Mouse (Mus musculus) heart, embryonic 13.5 days (tissue): ENCODE measurements around the gene Chil1. TPM values are rescaled to one million over a fixed set of nuclear protein-coding genes. Genes with fewer than 3 reads are reported as not detected.

Source experiments
- ATAC-seq: fragments of 200-750 bp; cut with Nextera tagmentation; 2 replicates; pipeline ENCODE4 v1.8.0; 2017; ENCODE audit warnings: moderate TSS enrichment; ENCODE audit not compliant: insufficient number of reproducible peaks, low FRiP score, low TSS enrichment; ENCODE audit errors: extremely low read depth
- H3K27ac ChIP-seq: fragments of 300-500 bp; sonication (generic); replicated peaks from 2 replicates; pipeline ENCODE4 v1.5.1; 2015; ENCODE audit warnings: moderate library complexity, mild to moderate bottlenecking, inconsistent platforms
- H3K27me3 ChIP-seq: fragments of 300-500 bp; sonication (generic); replicated peaks from 2 replicates; pipeline ENCODE4 v1.6.1; 2015; ENCODE audit warnings: mild to moderate bottlenecking, inconsistent platforms
- H3K36me3 ChIP-seq: fragments of 300-500 bp; sonication (generic); 2 replicates; pipeline ENCODE4 v1.6.1; 2015; ENCODE audit warnings: mild to moderate bottlenecking, inconsistent platforms
- H3K4me1 ChIP-seq: fragments of 300-500 bp; sonication (generic); 2 replicates; pipeline ENCODE4 v1.6.1; 2015; ENCODE audit warnings: inconsistent platforms
- H3K4me2 ChIP-seq: fragments of 300-500 bp; sonication (generic); 2 replicates; pipeline ENCODE4 v1.6.1; 2015; ENCODE audit warnings: inconsistent platforms, mild to moderate bottlenecking, moderate library complexity
- H3K4me3 ChIP-seq: fragments of 300-500 bp; sonication (generic); 2 replicates; pipeline ENCODE4 v1.5.1; 2015; ENCODE audit warnings: moderate library complexity, mild to moderate bottlenecking, inconsistent platforms
- H3K9ac ChIP-seq: fragments of 300-500 bp; sonication (generic); 2 replicates; pipeline ENCODE4 v1.6.1; 2015; ENCODE audit warnings: inconsistent platforms, mild to moderate bottlenecking, moderate library complexity
- H3K9me3 ChIP-seq: fragments of 300-500 bp; sonication (generic); 2 replicates; pipeline ENCODE4 v1.6.1; 2016; ENCODE audit warnings: inconsistent platforms
- WGBS: fragments of 180-500 bp; shearing (Covaris S2); methylation state at CpG from one replicate; pipeline ENCODE4 v1.1.7; 2015; ENCODE audit warnings: mixed read lengths; 5-methylcytosine and 5-hydroxymethylcytosine counted together
- polyA plus RNA-seq: library from polyadenylated mRNA; unstranded; fragments of >200 nt; fragmentation: Nextera tagmentation; extraction: Ambion mirVana; gene quantifications from 2 replicates; pipeline ENCODE4 v1.2.1, GENCODE M21; 2015

Chil1 gene
- polyA plus RNA-seq, 1 experiment from 2014 or later, result 1.5 TPM

GRCm38 (mm10) chr1:134232778-134233531 is 51.0 kb downstream of the Chil1 start:
- Histone ChIP-seq H3K9me3 (no peaks in the 10 kb centered on the region), H3K4me3 (peak overlapping the region; percentile 56), H3K27me3 (peaks cover 49% of the 10 kb centered on the region), H3K4me2 (peak overlapping the region; percentile 84), H3K27ac (peak overlapping the region; percentile 78), H3K4me1 (peaks cover 64% of the 10 kb centered on the region), H3K9ac (peak overlapping the region; percentile 79), H3K36me3 (no peaks in the 10 kb centered on the region)
- peak; percentile 35; the same call in 1 of the 2 replicates for ATAC-seq
- 35% methylated on average over 12 of the region's 12 CpGs for WGBS

GRCm38 (mm10) chr1:134233681-134234454 is 51.9 kb downstream of the Chil1 start:
- peak overlapping the region; percentile 79 for H3K9ac ChIP-seq

GRCm38 (mm10) chr1:134234455-134235390 is 52.7 kb downstream of the Chil1 start:
- Histone ChIP-seq H3K4me3 (peak overlapping the region; percentile 56), H3K4me2 (peak overlapping the region; percentile 84), H3K27me3 (peaks cover 50% of the 10 kb centered on the region), H3K27ac (peak overlapping the region; percentile 78), H3K9me3 (no peaks in the 10 kb centered on the region), H3K9ac (peak overlapping the region; percentile 79), H3K36me3 (no peaks in the 10 kb centered on the region), H3K4me1 (peaks cover 76% of the 10 kb centered on the region)
- WGBS, result under 1% methylated on average over 41 of the region's 41 CpGs
- ATAC-seq, result no peak

More at GRCm38 (mm10) chr1:134233681-134234454, 51.9 kb downstream of the Chil1 start:
- ATAC-seq, result no peak
- H3K36me3 ChIP-seq, result no peaks in the 10 kb centered on the region
- peaks cover 68% of the 10 kb centered on the region for H3K4me1 ChIP-seq
- peak overlapping the region; percentile 56 for H3K4me3 ChIP-seq
- 40% methylated on average over 19 of the region's 19 CpGs for WGBS
- no peaks in the 10 kb centered on the region for H3K9me3 ChIP-seq
- peaks cover 50% of the 10 kb centered on the region for H3K27me3 ChIP-seq
- H3K27ac ChIP-seq, result peak overlapping the region; percentile 78
- H3K4me2 ChIP-seq, result peak overlapping the region; percentile 84

GRCm38 (mm10) chr1:134235391-134235921 is 53.5 kb downstream of the Chil1 start, which contains the start of gene Adora1:
TSS of gene Adora1 (minus strand) at chr1:134235431.
- no peak for ATAC-seq
- 1% methylated on average over 24 of the region's 37 CpGs for WGBS
- Histone ChIP-seq H3K36me3 (no peaks in the 10 kb centered on the region), H3K4me1 (peaks cover 72% of the 10 kb centered on the region), H3K4me3 (peak within 1 kb of the TSS; percentile 56), H3K27me3 (peaks cover 50% of the 10 kb centered on the region), H3K4me2 (peak within 1 kb of the TSS; percentile 84), H3K9ac (peak within 1 kb of the TSS; percentile 79), H3K9me3 (no peaks in the 10 kb centered on the region), H3K27ac (peak within 1 kb of the TSS; percentile 78)

- no peak overlapping the region for H3K4me3 ChIP-seq
- peaks cover 51% of the 10 kb centered on the region for H3K27me3 ChIP-seq
- peaks cover 66% of the 10 kb centered on the region for H3K4me1 ChIP-seq
- no peaks in the 10 kb centered on the region for H3K9me3 ChIP-seq
- 62% methylated on average over 3 of the region's 3 CpGs for WGBS
- H3K36me3 ChIP-seq, result no peaks in the 10 kb centered on the region
- H3K4me2 ChIP-seq, result peak overlapping the region; percentile 84; the same call in 1 of the 2 replicates
- no peak overlapping the region for H3K27ac ChIP-seq
- no peak overlapping the region for H3K9ac ChIP-seq
- ATAC-seq, result no peak
These were observed 54.2 kb downstream of the Chil1 start for GRCm38 (mm10) chr1:134236142-134236541.

- Histone ChIP-seq H3K9ac (no peak overlapping the region), H3K27ac (no peak overlapping the region), H3K4me1 (peaks cover 62% of the 10 kb centered on the region), H3K36me3 (no peaks in the 10 kb centered on the region), H3K4me3 (no peak overlapping the region), H3K9me3 (no peaks in the 10 kb centered on the region), H3K4me2 (no peak overlapping the region), H3K27me3 (peaks cover 57% of the 10 kb centered on the region)
- 78% methylated on average over 3 of the region's 3 CpGs for WGBS
- ATAC-seq, result no peak
These were observed 55.5 kb downstream of the Chil1 start for GRCm38 (mm10) chr1:134237438-134237837.

Other genes starting within 250 kb of the Chil1 start
- gene Fmod, start 144.9 kb upstream of the Chil1 start, polyA plus RNA-seq, result 22.8 and 26.3 TPM in 2 replicates
- 33.1 and 37.0 TPM in 2 replicates for gene Btg2, start 103.1 kb upstream of the Chil1 start, polyA plus RNA-seq
- gene Chit1, start 70.9 kb upstream of the Chil1 start, polyA plus RNA-seq, result 0.59 and 0.75 TPM in 2 replicates
- gene Mybph, start 11.3 kb downstream of the Chil1 start, polyA plus RNA-seq, result 0.67 and 2.1 TPM in 2 replicates
- gene Adora1, start 53.3 kb downstream of the Chil1 start, polyA plus RNA-seq, result 8.3 and 9.0 TPM in 2 replicates
- 1.5 and 3.5 TPM in 2 replicates for gene Myog, start 107.8 kb downstream of the Chil1 start, polyA plus RNA-seq
- 10.9 and 12.6 TPM in 2 replicates for gene Ppfia4, start 150.8 kb downstream of the Chil1 start, polyA plus RNA-seq
- gene Tmem183a, start 179.8 kb downstream of the Chil1 start, polyA plus RNA-seq, result 54.0 and 63.0 TPM in 2 replicates
- not detected in 2 replicates for gene 4933406M09Rik, start 203.8 kb downstream of the Chil1 start, polyA plus RNA-seq
- gene Cyb5r1, start 223.4 kb downstream of the Chil1 start, polyA plus RNA-seq, result 37.8 and 44.7 TPM in 2 replicates
- gene Adipor1, start 233.2 kb downstream of the Chil1 start, polyA plus RNA-seq, result 133 and 134 TPM in 2 replicates